Mouse (Mus musculus) CH12.LX (cell line): ENCODE data around the gene Ndufa5. TPM values are rescaled to one million over a fixed set of nuclear protein-coding genes. Genes with fewer than 3 reads are reported as not detected.

Experiments used
- DNase-seq: peaks from one replicate; pipeline ENCODE4 v3.0.0-alpha.2; 2013; ENCODE audit errors: extremely low read depth
- H3K27ac ChIP-seq: 2 replicates; pipeline ENCODE4 v1.5.1; 2012; ENCODE audit warnings: low read depth, mild to moderate bottlenecking, control low read depth, moderate library complexity; ENCODE audit not compliant: insufficient read depth
- H3K27me3 ChIP-seq: replicated peaks from 2 replicates; pipeline ENCODE3; 2012; ENCODE audit warnings: inconsistent platforms
- H3K36me3 ChIP-seq, 2 experiments: replicated peaks in 1 of 2; 2 replicates each; pipeline versions ENCODE3 to v1.6.1; 2012; ENCODE audit warnings: inconsistent platforms in 1 of 2, low read length in 1 of 2, mild to moderate bottlenecking in 1 of 2, mixed read lengths in 1 of 2, moderate library complexity in 1 of 2; ENCODE audit not compliant: control insufficient read depth in 1 of 2, insufficient read depth in 1 of 2
- H3K4me1 ChIP-seq, 2 experiments: 2 replicates each; pipeline ENCODE4 v1.6.1; 2012; ENCODE audit warnings: inconsistent platforms in 1 of 2, moderate library complexity in 1 of 2; ENCODE audit not compliant: insufficient read depth in 2 of 2, control insufficient read depth in 1 of 2
- H3K4me2 ChIP-seq: 2 replicates; pipeline ENCODE4 v1.6.1; 2012; ENCODE audit warnings: low read depth, mild to moderate bottlenecking, control low read depth; ENCODE audit not compliant: poor library complexity, insufficient read depth, severe bottlenecking
- H3K4me3 ChIP-seq, 3 experiments: fragments of 150-350 bp in 1 of 3; sonication (generic) in 1 of 3; replicated peaks in 1 of 3; 2 replicates each; pipeline versions ENCODE3 to v1.5.1; 2011 to 2012; ENCODE audit warnings: low read depth in 2 of 3, low read length in 2 of 3, mild to moderate bottlenecking in 2 of 3, moderate library complexity in 2 of 3, control low read depth in 1 of 3, improper control_type of control experiment in 1 of 3, inconsistent platforms in 1 of 3, mixed read lengths in 1 of 3; ENCODE audit not compliant: poor library complexity in 1 of 3
- H3K79me2 ChIP-seq: replicated peaks from 2 replicates; pipeline ENCODE4 v1.6.1; 2012; ENCODE audit warnings: mild to moderate bottlenecking, moderate library complexity; ENCODE audit not compliant: control insufficient read depth, poor library complexity, insufficient read depth, severe bottlenecking; ENCODE audit errors: extremely low read depth
- H3K9ac ChIP-seq: 2 replicates; pipeline ENCODE4 v1.6.1; 2012; ENCODE audit warnings: low read depth, mild to moderate bottlenecking, control low read depth, moderate library complexity; ENCODE audit not compliant: insufficient read depth
- H3K9me3 ChIP-seq: replicated peaks from 2 replicates; pipeline ENCODE3; 2012; ENCODE audit warnings: low read length, inconsistent platforms, mixed read lengths
- E2F4 ChIP-seq: IDR thresholded peaks from 2 replicates; pipeline ENCODE4 v1.6.1; 2011; ENCODE audit warnings: low read depth, low read length, improper control_type of control experiment; ENCODE audit not compliant: insufficient replicate concordance
- HCFC1 ChIP-seq: IDR thresholded peaks from 2 replicates; pipeline ENCODE4 v1.6.1; 2012; ENCODE audit warnings: low read depth, mild to moderate bottlenecking, inconsistent platforms, low read length, improper control_type of control experiment
- IRF4 ChIP-seq: IDR thresholded peaks from 2 replicates; pipeline ENCODE4 v1.6.1; 2014; ENCODE audit warnings: low read depth, mild to moderate bottlenecking, inconsistent platforms, low read length, improper control_type of control experiment
- JUND ChIP-seq: conservative IDR thresholded peaks from 2 replicates; pipeline ENCODE4 v1.6.1; 2011; ENCODE audit warnings: low read depth, low read length, improper control_type of control experiment
- MAX ChIP-seq: IDR thresholded peaks from 2 replicates; pipeline ENCODE4 v1.6.1; 2011; ENCODE audit warnings: low read length, improper control_type of control experiment
- MAZ ChIP-seq: IDR thresholded peaks from 2 replicates; pipeline ENCODE4 v1.6.1; 2012; ENCODE audit warnings: low read depth, mild to moderate bottlenecking, inconsistent platforms, low read length, improper control_type of control experiment, moderate library complexity
- MEF2A ChIP-seq: IDR thresholded peaks from 2 replicates; pipeline ENCODE4 v1.6.1; 2014; ENCODE audit warnings: low read depth, mild to moderate bottlenecking, inconsistent platforms, low read length, improper control_type of control experiment, borderline replicate concordance
- MXI1 ChIP-seq: IDR thresholded peaks from 2 replicates; pipeline ENCODE4 v1.6.1; 2011; ENCODE audit warnings: mild to moderate bottlenecking, low read depth, low read length, improper control_type of control experiment
- NELFE ChIP-seq: IDR thresholded peaks from 2 replicates; pipeline ENCODE4 v1.6.1; 2011; ENCODE audit warnings: low read depth, low read length, improper control_type of control experiment
- NRF1 ChIP-seq: IDR thresholded peaks from 2 replicates; pipeline ENCODE4 v1.6.1; 2014; ENCODE audit warnings: low read depth, mild to moderate bottlenecking, inconsistent platforms, low read length, improper control_type of control experiment, moderate library complexity
- POLR2A ChIP-seq: IDR thresholded peaks from 2 replicates; pipeline ENCODE4 v1.6.1; 2011; ENCODE audit warnings: low read depth, mild to moderate bottlenecking, improper control_type of control experiment, low read length
- RAD21 ChIP-seq: IDR thresholded peaks from 2 replicates; pipeline ENCODE4 v1.6.1; 2011; ENCODE audit warnings: low read depth, mild to moderate bottlenecking, low read length, improper control_type of control experiment, moderate library complexity
- ZC3H11A ChIP-seq: IDR thresholded peaks from 2 replicates; pipeline ENCODE4 v1.6.1; 2012; ENCODE audit warnings: low read depth, mild to moderate bottlenecking, inconsistent platforms, low read length, improper control_type of control experiment
- ZKSCAN1 ChIP-seq: IDR thresholded peaks from 2 replicates; pipeline ENCODE4 v1.6.1; 2012; ENCODE audit warnings: low read depth, inconsistent platforms, low read length, improper control_type of control experiment, borderline replicate concordance
- ZMIZ1 ChIP-seq: IDR thresholded peaks from 2 replicates; pipeline ENCODE4 v1.6.1; 2012; ENCODE audit warnings: low read depth, mild to moderate bottlenecking, inconsistent platforms, low read length, improper control_type of control experiment
- dilution Hi-C: fragments of 300-500 bp; cut with MboI; formaldehyde crosslinking; loops from 2 replicates; pipeline ENCODE4 v1.14.3; 2020; ENCODE audit warnings: low sequenced_read_pairs; ENCODE audit not compliant: extremely low pct_unique_long_range_greater_than_20kb, extremely low pct_ligation_motif_present
- in situ Hi-C: fragments of 300-500 bp; cut with MboI; formaldehyde crosslinking; loops from 3 replicates; pipeline ENCODE4 v1.14.3; 2019; ENCODE audit warnings: low sequenced_read_pairs, low pct_ligation_motif_present, low pct_unique_long_range_greater_than_20kb, mixed read lengths
- polyA plus RNA-seq: library from polyadenylated mRNA; unstranded; fragments of >175 nt; gene quantifications from 2 replicates; pipeline ENCODE4 v1.2.1, GENCODE M21; 2012; ENCODE audit warnings: low read depth; ENCODE audit not compliant: insufficient read length
- total RNA-seq, 2 experiments: library from RNA; depleted of rRNA; stranded (reverse); fragments of 300-350 nt in 1 of 2; fragments of >200 nt in 1 of 2; gene quantifications; 2 replicates each; pipeline ENCODE4 v1.2.3; 2012 to 2014

The Ndufa5 gene
- total and polyA plus RNA-seq, 3 experiments: 67.2 to 372 (median 162) TPM

GRCm38 (mm10) chr6:24549801-24550200 lies 22.0 kb upstream of the Ndufa5 start:
- H3K4me1 ChIP-seq: peaks cover 7 to 8% of the 10 kb centered on the region in 2 experiments; a peak in 3 of 4 replicates
- TF ChIP-seq HCFC1 (no peak), ZMIZ1 (no peak), MAZ (no peak), NRF1 (no peak), POLR2A (no peak), JUND (no peak), E2F4 (no peak), MAX (no peak), ZKSCAN1 (no peak), NELFE (no peak), RAD21 (no peak), MXI1 (no peak)
- H3K4me3 ChIP-seq: no peak overlapping the region
- H3K27me3 ChIP-seq: no peaks in the 10 kb centered on the region
- no peak for DNase-seq
- no peaks in the 10 kb centered on the region for H3K79me2 ChIP-seq
- dilution Hi-C loops (no loop called here), in situ Hi-C loops (no loop called here)
- H3K36me3 ChIP-seq: no peaks in the 10 kb centered on the region
- H3K27ac ChIP-seq: no peak overlapping the region
- no peak overlapping the region for H3K9ac ChIP-seq
- H3K9me3 ChIP-seq: peaks cover 3% of the 10 kb centered on the region
- no peak overlapping the region for H3K4me2 ChIP-seq

GRCm38 (mm10) chr6:24546716-24547420 lies 19.1 kb upstream of the Ndufa5 start:
- H3K4me2 ChIP-seq: no peak overlapping the region
- no peak overlapping the region for H3K27ac ChIP-seq
- TF ChIP-seq IRF4 (no peak), POLR2A (no peak), MEF2A (no peak), ZC3H11A (no peak), HCFC1 (no peak), NRF1 (no peak), ZMIZ1 (no peak)
- no peaks in the 10 kb centered on the region for H3K27me3 ChIP-seq
- H3K4me3 ChIP-seq: no peak overlapping the region
- no peaks in the 10 kb centered on the region for H3K79me2 ChIP-seq
- H3K9me3 ChIP-seq: peaks cover 3% of the 10 kb centered on the region
- no peak for DNase-seq
- in situ Hi-C loops (no loop called here), dilution Hi-C loops (no loop called here)
- peaks cover under 1 to 6% of the 10 kb centered on the region in 2 experiments; a peak in 1 of 4 replicates for H3K4me1 ChIP-seq
- no peak overlapping the region for H3K9ac ChIP-seq
- H3K36me3 ChIP-seq: no peaks in the 10 kb centered on the region
